Mouse (Mus musculus) liver, embryonic 14.5 days (tissue): ENCODE measurements around the gene Fbxo3.

Source experiments
- CTCF ChIP-seq: IDR thresholded peaks from 2 replicates; pipeline ENCODE4 v1.5.1; 2016; ENCODE audit warnings: antibody characterized with exemption, low read depth, control low read depth
- EP300 ChIP-seq: IDR thresholded peaks from 2 replicates; pipeline ENCODE4 v1.6.1; 2016; ENCODE audit warnings: antibody characterized with exemption, low read depth

- no peak for TF ChIP-seq CTCF
- TF ChIP-seq EP300: no peak
Observed at GRCm38 (mm10) chr2:104001861-104002260, 25.7 kb upstream of the Fbxo3 start.
